Mouse (Mus musculus) stomach, postnatal 0 days (tissue): ENCODE data around the gene Tenm3.

Experiments used
- CTCF ChIP-seq: IDR thresholded peaks from 2 replicates; pipeline ENCODE4 v1.5.1; 2016; ENCODE audit warnings: antibody characterized with exemption, low read depth, mild to moderate bottlenecking, moderate library complexity
- EP300 ChIP-seq: optimal IDR thresholded peaks from 2 replicates; pipeline ENCODE3; 2016; ENCODE audit warnings: antibody characterized with exemption

GRCm38 (mm10) chr8:48591818-48592217 lies 251.9 kb downstream of the Tenm3 start:
- TF ChIP-seq EP300: no peak
- TF ChIP-seq CTCF: no peak
